Mouse (Mus musculus) midbrain, embryonic 14.5 days (tissue): ENCODE data around the gene Hes6. TPM values are rescaled to one million over a fixed set of nuclear protein-coding genes. Genes with fewer than 3 reads are reported as not detected.

Source experiments
- ATAC-seq: fragments of 200-750 bp; cut with Nextera tagmentation; 2 replicates; pipeline ENCODE4 v1.8.0; 2017; ENCODE audit warnings: moderate number of reproducible peaks, moderate library complexity; ENCODE audit not compliant: low FRiP score, low TSS enrichment
- DNase-seq: peaks from one replicate; pipeline ENCODE4 v3.0.0-alpha.2; 2015
- H3K27ac ChIP-seq: fragments of 300-500 bp; sonication (generic); replicated peaks from 2 replicates; pipeline ENCODE4 v1.5.1; 2014; ENCODE audit warnings: mild to moderate bottlenecking, low read depth, low read length, moderate library complexity
- H3K27me3 ChIP-seq: fragments of 300-500 bp; sonication (generic); 2 replicates; pipeline ENCODE4 v1.6.1; 2014; ENCODE audit warnings: low read length, control low read depth, mixed read lengths; ENCODE audit not compliant: control insufficient read depth, insufficient read depth
- H3K36me3 ChIP-seq: fragments of 300-500 bp; sonication (generic); 2 replicates; pipeline ENCODE4 v1.6.1; 2014; ENCODE audit warnings: low read length, control low read depth; ENCODE audit not compliant: control insufficient read depth, insufficient read depth
- H3K4me1 ChIP-seq: fragments of 300-500 bp; sonication (generic); 2 replicates; pipeline ENCODE4 v1.6.1; 2014; ENCODE audit warnings: mild to moderate bottlenecking, antibody characterized with exemption, low read length, control low read depth; ENCODE audit not compliant: control insufficient read depth, insufficient read depth
- H3K4me2 ChIP-seq: fragments of 300-500 bp; sonication (generic); 2 replicates; pipeline ENCODE4 v1.6.1; 2014; ENCODE audit warnings: mild to moderate bottlenecking, low read length, moderate library complexity
- H3K4me3 ChIP-seq: fragments of 300-500 bp; sonication (generic); replicated peaks from 2 replicates; pipeline ENCODE4 v1.5.1; 2014; ENCODE audit warnings: low read depth, low read length
- H3K9ac ChIP-seq: fragments of 300-500 bp; sonication (generic); replicated peaks from 2 replicates; pipeline ENCODE4 v1.6.1; 2014; ENCODE audit warnings: mild to moderate bottlenecking, low read length, moderate library complexity
- H3K9me3 ChIP-seq: fragments of 300-500 bp; sonication (generic); 2 replicates; pipeline ENCODE4 v1.6.1; 2016; ENCODE audit warnings: low read length, control low read depth, mixed read lengths; ENCODE audit not compliant: control insufficient read depth
- WGBS: fragments of 180-500 bp; shearing (Covaris S2); extraction: QIAGEN DNeasy Blood & Tissue Kit; methylation state at CpG from one replicate; pipeline ENCODE4 v1.1.7; 2014; 5-methylcytosine and 5-hydroxymethylcytosine counted together
- polyA plus RNA-seq: library from polyadenylated mRNA; unstranded; fragments of >200 nt; fragmentation: Nextera tagmentation; extraction: Ambion mirVana; gene quantifications from 2 replicates; pipeline ENCODE4 v1.2.1, GENCODE M21; 2014

The Hes6 gene
- polyA plus RNA-seq, 1 experiment from 2014 or later: 214 TPM

DNA sequence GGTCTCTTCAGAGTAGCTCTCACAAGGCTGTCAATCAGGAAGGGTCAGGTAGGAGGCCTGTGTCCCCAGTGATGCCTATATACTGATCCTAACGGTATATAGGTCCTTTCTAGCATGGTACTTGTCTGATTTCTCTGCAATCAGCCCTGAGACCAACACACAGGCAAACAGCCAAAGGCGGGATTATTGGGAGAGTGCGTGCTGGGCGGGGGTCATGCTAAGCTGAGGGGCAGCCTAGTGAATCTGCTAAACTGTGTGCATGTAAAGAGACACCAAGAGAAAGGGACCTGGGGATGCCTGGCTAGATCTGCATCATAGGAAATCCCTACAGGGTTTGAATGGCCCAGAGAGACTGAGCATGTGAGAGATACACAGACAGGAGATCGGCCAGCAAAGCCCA is 1.5 kb upstream of the Hes6 start:
- H3K36me3 ChIP-seq: peaks cover 19% of the 10 kb centered on the region
- no peak for ATAC-seq
- peak; percentile 66 for DNase-seq
- 22% methylated on average over 5 of the region's 5 CpGs for WGBS
- peak overlapping the region; percentile 85; the same call in 1 of the 2 replicates for H3K9ac ChIP-seq
- H3K4me3 ChIP-seq: no peak overlapping the region
- H3K4me2 ChIP-seq: peak overlapping the region; percentile 97
- no peaks in the 10 kb centered on the region for H3K9me3 ChIP-seq
- peak overlapping the region; percentile 91 for H3K27ac ChIP-seq
- H3K4me1 ChIP-seq: peaks cover 36% of the 10 kb centered on the region
- no peaks in the 10 kb centered on the region for H3K27me3 ChIP-seq

DNA sequence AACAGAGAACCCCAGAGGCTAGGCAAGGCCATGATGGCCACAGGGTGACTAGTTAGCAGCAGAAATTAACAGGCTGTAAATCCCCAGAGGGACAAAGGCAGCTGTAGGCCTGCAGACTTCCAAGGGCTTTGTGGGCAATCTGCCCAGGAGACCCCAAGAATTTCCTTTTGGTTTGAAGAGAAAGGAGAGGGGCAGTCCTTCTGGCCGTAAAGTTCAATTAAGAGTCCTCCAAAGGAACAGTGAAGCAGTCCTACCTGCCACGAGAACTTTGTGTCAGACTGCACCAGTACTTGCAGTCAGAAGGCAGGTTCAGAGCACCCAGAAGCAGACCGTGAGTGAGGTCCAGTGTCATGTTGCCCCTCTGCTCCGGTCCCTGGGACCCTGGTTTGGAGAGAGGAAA is 1.1 kb upstream of the Hes6 start:
- WGBS: 27% methylated on average over 4 of the region's 4 CpGs
- Histone ChIP-seq H3K4me3 (no peak overlapping the region), H3K9me3 (no peaks in the 10 kb centered on the region), H3K4me2 (peak overlapping the region; percentile 97), H3K36me3 (peaks cover 15% of the 10 kb centered on the region; the same call in 1 of the 2 replicates), H3K4me1 (peaks cover 36% of the 10 kb centered on the region), H3K9ac (peak overlapping the region; percentile 85; the same call in 1 of the 2 replicates), H3K27me3 (no peaks in the 10 kb centered on the region), H3K27ac (peak overlapping the region; percentile 91)
- ATAC-seq: no peak
- DNase-seq: peak; percentile 73

DNA sequence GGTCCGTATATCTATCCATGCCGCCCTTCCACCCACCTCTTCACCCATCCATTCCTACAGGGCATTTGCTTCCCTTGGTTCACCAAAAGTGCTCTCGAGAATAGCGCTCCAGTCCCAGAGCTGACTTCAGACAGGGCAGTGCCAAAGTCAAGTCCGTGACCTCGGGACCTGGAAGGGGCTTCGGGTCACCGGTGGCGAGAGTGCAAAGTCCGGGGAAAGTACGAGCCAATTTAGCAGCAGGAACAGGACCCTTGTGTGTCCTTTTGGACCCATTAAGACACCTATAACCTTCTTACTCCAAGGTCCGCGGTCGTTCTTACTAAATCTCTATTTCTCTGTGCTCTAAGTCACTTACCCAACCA is 321 bp downstream of the Hes6 start:
- peak overlapping the region; percentile 85 for H3K9ac ChIP-seq
- H3K4me2 ChIP-seq: peak overlapping the region; percentile 97
- DNase-seq (no peak), ATAC-seq (no peak)
- H3K27me3 ChIP-seq: no peaks in the 10 kb centered on the region
- peaks cover 11% of the 10 kb centered on the region; the same call in 1 of the 2 replicates for H3K36me3 ChIP-seq
- 1% methylated on average over 14 of the region's 14 CpGs for WGBS
- peaks cover 36% of the 10 kb centered on the region for H3K4me1 ChIP-seq
- no peaks in the 10 kb centered on the region for H3K9me3 ChIP-seq
- H3K4me3 ChIP-seq: peak overlapping the region; percentile 83
- H3K27ac ChIP-seq: peak overlapping the region; percentile 91

- DNase-seq: peak; percentile 97
- Histone ChIP-seq H3K4me1 (peaks cover 36% of the 10 kb centered on the region), H3K4me3 (peak overlapping the region; percentile 83), H3K27me3 (no peaks in the 10 kb centered on the region), H3K36me3 (peaks cover 7% of the 10 kb centered on the region; the same call in 1 of the 2 replicates), H3K9me3 (no peaks in the 10 kb centered on the region), H3K4me2 (peak overlapping the region; percentile 97), H3K27ac (peak overlapping the region; percentile 91), H3K9ac (peak overlapping the region; percentile 85)
- WGBS: under 1% methylated on average over 34 of the region's 34 CpGs
- peak; percentile 91 for ATAC-seq
Observed at GRCm38 (mm10) chr1:91413030-91413506, 770 bp downstream of the Hes6 start.

DNA sequence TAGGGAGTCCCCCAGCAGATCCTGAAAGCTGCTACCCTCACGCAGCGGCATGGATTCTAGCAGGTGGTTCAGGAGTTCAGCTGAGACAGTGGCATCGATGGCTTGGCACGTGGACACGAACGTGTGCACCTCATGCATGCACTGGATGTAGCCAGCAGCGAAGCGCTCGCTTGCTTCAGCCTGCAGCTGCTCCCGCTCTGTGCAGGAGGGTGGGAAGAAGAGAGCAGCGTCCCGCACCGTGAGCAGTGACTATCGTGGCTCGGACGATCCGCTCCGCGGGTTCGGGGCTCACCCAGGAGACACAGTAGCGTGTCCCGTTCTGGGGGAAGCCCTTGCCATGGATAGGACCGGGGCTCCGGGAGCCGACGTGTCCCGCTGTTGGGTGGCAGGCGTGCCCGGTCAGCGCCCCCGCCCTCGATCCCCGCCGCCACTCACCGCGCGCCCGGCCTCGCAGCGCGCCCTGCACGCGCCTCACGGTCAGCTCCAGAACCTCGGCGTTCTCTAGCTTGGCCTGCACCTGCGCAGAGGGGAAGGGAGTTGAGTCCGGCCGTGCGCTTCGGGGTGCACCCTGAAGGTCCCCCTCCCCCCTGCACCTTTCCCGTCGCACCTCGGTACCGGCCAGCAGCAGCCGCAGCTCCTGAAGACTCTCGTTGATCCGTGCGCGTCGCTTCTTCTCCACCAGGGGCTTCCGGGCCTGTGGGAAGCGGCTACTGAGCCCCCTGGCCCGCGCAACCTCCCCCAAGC is 1.4 kb downstream of the Hes6 start:
- under 1% methylated on average over 60 of the region's 65 CpGs for WGBS
- Histone ChIP-seq H3K4me1 (peaks cover 36% of the 10 kb centered on the region), H3K9me3 (no peaks in the 10 kb centered on the region), H3K4me2 (peak overlapping the region; percentile 97), H3K36me3 (peaks cover 6% of the 10 kb centered on the region; the same call in 1 of the 2 replicates), H3K27ac (peak overlapping the region; percentile 91), H3K9ac (peak overlapping the region; percentile 85), H3K27me3 (no peaks in the 10 kb centered on the region), H3K4me3 (peak overlapping the region; percentile 83)
- peak; percentile 57 for DNase-seq
- ATAC-seq: no peak; the same call in 1 of the 2 replicates

- 0 out of 2 replicates have a peak, but pooled peaks cover 3% of the 10 kb centered on the region for H3K36me3 ChIP-seq
- peak overlapping the region; percentile 85 for H3K9ac ChIP-seq
- peak overlapping the region; percentile 91 for H3K27ac ChIP-seq
- H3K27me3 ChIP-seq: no peaks in the 10 kb centered on the region
- 33% methylated on average over 8 of the region's 8 CpGs for WGBS
- H3K4me2 ChIP-seq: peak overlapping the region; percentile 97
- ATAC-seq (no peak), DNase-seq (no peak)
- peaks cover 36% of the 10 kb centered on the region for H3K4me1 ChIP-seq
- no peaks in the 10 kb centered on the region for H3K9me3 ChIP-seq
- peak overlapping the region; percentile 83 for H3K4me3 ChIP-seq
Observed at GRCm38 (mm10) chr1:91411631-91412285, 2.1 kb downstream of the Hes6 start.

- H3K9me3 ChIP-seq: no peaks in the 10 kb centered on the region
- no peaks in the 10 kb centered on the region for H3K27me3 ChIP-seq
- 86% methylated on average over 4 of the region's 4 CpGs for WGBS
- H3K4me2 ChIP-seq: no peak overlapping the region
- DNase-seq: no peak
- no peak overlapping the region for H3K4me3 ChIP-seq
- no peak for ATAC-seq
- H3K9ac ChIP-seq: no peak overlapping the region
- H3K4me1 ChIP-seq: peaks cover 14% of the 10 kb centered on the region
- H3K27ac ChIP-seq: no peak overlapping the region
- 0 out of 2 replicates have a peak, but pooled peaks cover 3% of the 10 kb centered on the region for H3K36me3 ChIP-seq
Observed at GRCm38 (mm10) chr1:91407819-91408218, 6.0 kb downstream of the Hes6 start.

DNA sequence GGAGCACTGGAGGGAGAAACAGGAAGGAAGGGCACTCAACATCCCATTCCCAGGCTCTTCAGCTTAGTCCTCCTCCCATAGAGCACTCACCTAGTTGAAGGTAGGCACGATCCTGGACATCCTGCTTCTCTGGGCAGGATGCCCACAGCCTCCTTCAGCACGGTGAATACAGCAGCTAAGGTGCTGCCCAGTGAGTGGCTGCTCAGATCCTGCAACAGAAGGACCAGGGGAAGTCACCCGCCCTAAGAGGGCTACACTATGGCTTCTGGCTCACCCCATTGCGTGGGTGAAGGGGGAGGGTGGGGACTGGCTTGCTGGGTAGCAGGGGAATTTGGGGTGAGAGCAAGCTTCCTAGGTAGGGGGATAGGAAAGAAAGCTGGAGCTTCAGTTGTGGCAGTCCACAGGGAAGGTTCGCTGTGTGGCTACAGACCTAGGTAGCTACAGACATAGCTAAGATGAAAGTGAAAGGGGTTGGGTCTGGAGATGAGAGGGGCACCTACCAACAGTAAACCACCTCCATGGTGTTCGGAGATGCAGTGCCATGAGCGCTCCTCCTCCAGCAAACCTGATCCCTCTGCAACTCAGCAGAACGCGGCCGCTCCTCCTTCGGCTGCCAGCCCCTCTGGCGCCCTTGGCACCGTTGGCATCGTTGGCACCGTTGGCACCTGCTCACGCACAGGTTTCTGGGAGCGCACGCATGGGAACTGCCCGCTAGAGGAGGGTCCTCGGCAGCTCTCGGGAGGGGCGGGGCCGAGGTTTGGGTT is 8.2 kb downstream of the Hes6 start:
- no peak overlapping the region for H3K4me2 ChIP-seq
- ATAC-seq (no peak; the same call in 1 of the 2 replicates), DNase-seq (no peak)

More for the DNA sequence above, 8.2 kb downstream of the Hes6 start:
- Histone ChIP-seq H3K4me3 (no peak overlapping the region), H3K9ac (no peak overlapping the region), H3K27me3 (no peaks in the 10 kb centered on the region), H3K36me3 (no peaks in the 10 kb centered on the region), H3K27ac (no peak overlapping the region), H3K9me3 (no peaks in the 10 kb centered on the region), H3K4me1 (no peaks in the 10 kb centered on the region)
- WGBS: 61% methylated on average over 23 of the region's 23 CpGs
